Mouse (Mus musculus): ENCODE data around the gene Tcn2. TPM values are rescaled to one million over a fixed set of nuclear protein-coding genes. Genes with fewer than 3 reads are reported as not detected.

Gene Tcn2
- polyA plus RNA-seq, 1 experiment from 2014 or later, result 21.2 TPM

- ATAC-seq (ENCODE audit: low FRiP score, low TSS enrichment) (no peak), DNase-seq (no peak)
- H3K9ac ChIP-seq (replicated peaks; ENCODE audit: low read length), result peak overlapping the region; percentile 57
- no peaks in the 10 kb centered on the region for H3K9me3 ChIP-seq (ENCODE audit: control insufficient read depth, low read length)
- 7% methylated on average over 10 of the region's 10 CpGs for WGBS
- no peaks in the 10 kb centered on the region for H3K27me3 ChIP-seq (ENCODE audit: control insufficient read depth, insufficient read depth, low read length)
- peak overlapping the region; percentile 80 for H3K4me2 ChIP-seq (ENCODE audit: low read length)
- H3K4me3 ChIP-seq (replicated peaks; ENCODE audit: low read depth, low read length), result peak overlapping the region; percentile 46
- no peaks in the 10 kb centered on the region for H3K4me1 ChIP-seq (ENCODE audit: control insufficient read depth, insufficient read depth, low read length)
- peaks cover 18% of the 10 kb centered on the region for H3K36me3 ChIP-seq (ENCODE audit: control insufficient read depth, insufficient read depth, low read length)
- peak overlapping the region; percentile 85 for H3K27ac ChIP-seq (replicated peaks; ENCODE audit: low read depth, low read length)
Measured at GRCm38 (mm10) chr11:3895458-3895857, 36.5 kb downstream of the Tcn2 start.

GRCm38 (mm10) chr11:3894406-3895281, 37.3 kb downstream of the Tcn2 start, which contains the start of the genes 4921536K21Rik and Dusp18:
4921536K21Rik (minus strand) TSS chr11:3895098.
Dusp18 (plus strand) TSS chr11:3895240.
- H3K4me2 ChIP-seq (ENCODE audit: low read length), result peak within 1 kb of the TSS; percentile 80
- H3K27ac ChIP-seq (replicated peaks; ENCODE audit: low read depth, low read length), result peak within 1 kb of the TSS; percentile 85
- peak within 1 kb of the TSS; percentile 46 for H3K4me3 ChIP-seq (replicated peaks; ENCODE audit: low read depth, low read length)
- H3K27me3 ChIP-seq (ENCODE audit: control insufficient read depth, insufficient read depth, low read length), result no peaks in the 10 kb centered on the region
- peaks cover 18% of the 10 kb centered on the region for H3K36me3 ChIP-seq (ENCODE audit: control insufficient read depth, insufficient read depth, low read length)
- H3K9ac ChIP-seq (replicated peaks; ENCODE audit: low read length), result peak within 1 kb of the TSS; percentile 57
- no peaks in the 10 kb centered on the region for H3K9me3 ChIP-seq (ENCODE audit: control insufficient read depth, low read length)
- ATAC-seq (ENCODE audit: low FRiP score, low TSS enrichment) (peak; percentile 99), DNase-seq (peak; percentile 96)
- no peaks in the 10 kb centered on the region for H3K4me1 ChIP-seq (ENCODE audit: control insufficient read depth, insufficient read depth, low read length)
- WGBS, result 2% methylated on average over 46 of the region's 46 CpGs

GRCm38 (mm10) chr11:3893970-3894369, 38.0 kb downstream of the Tcn2 start:
- H3K4me1 ChIP-seq (ENCODE audit: control insufficient read depth, insufficient read depth, low read length), result no peaks in the 10 kb centered on the region
- no peak for DNase-seq
- peak overlapping the region; percentile 46; the same call in 1 of the 2 replicates for H3K4me3 ChIP-seq (replicated peaks; ENCODE audit: low read depth, low read length)
- 0 out of 2 replicates have a peak overlapping the region, but pooled peaks have one; percentile 85 for H3K27ac ChIP-seq (replicated peaks; ENCODE audit: low read depth, low read length)
- 82% methylated on average over 6 of the region's 6 CpGs for WGBS
- no peak for ATAC-seq (ENCODE audit: low FRiP score, low TSS enrichment)
- H3K27me3 ChIP-seq (ENCODE audit: control insufficient read depth, insufficient read depth, low read length), result no peaks in the 10 kb centered on the region
- no peaks in the 10 kb centered on the region for H3K9me3 ChIP-seq (ENCODE audit: control insufficient read depth, low read length)
- peak overlapping the region; percentile 80 for H3K4me2 ChIP-seq (ENCODE audit: low read length)
- peaks cover 14% of the 10 kb centered on the region for H3K36me3 ChIP-seq (ENCODE audit: control insufficient read depth, insufficient read depth, low read length)
- no peak overlapping the region for H3K9ac ChIP-seq (replicated peaks; ENCODE audit: low read length)

GRCm38 (mm10) chr11:3887331-3887730, 44.6 kb downstream of the Tcn2 start:
- Histone ChIP-seq H3K4me2 (ENCODE audit: low read length) (no peak overlapping the region), H3K27me3 (ENCODE audit: control insufficient read depth, insufficient read depth, low read length) (no peaks in the 10 kb centered on the region), H3K4me3 (replicated peaks; ENCODE audit: low read depth, low read length) (no peak overlapping the region), H3K9ac (replicated peaks; ENCODE audit: low read length) (no peak overlapping the region), H3K36me3 (ENCODE audit: control insufficient read depth, insufficient read depth, low read length) (no peaks in the 10 kb centered on the region), H3K4me1 (ENCODE audit: control insufficient read depth, insufficient read depth, low read length) (no peaks in the 10 kb centered on the region), H3K9me3 (ENCODE audit: control insufficient read depth, low read length) (no peaks in the 10 kb centered on the region), H3K27ac (replicated peaks; ENCODE audit: low read depth, low read length) (no peak overlapping the region)
- 82% methylated on average over 5 of the region's 5 CpGs for WGBS
- DNase-seq (no peak), ATAC-seq (ENCODE audit: low FRiP score, low TSS enrichment) (no peak)

GRCm38 (mm10) chr11:3883711-3884110, 48.2 kb downstream of the Tcn2 start:
- Histone ChIP-seq H3K9ac (replicated peaks; ENCODE audit: low read length) (no peak overlapping the region), H3K36me3 (ENCODE audit: control insufficient read depth, insufficient read depth, low read length) (no peaks in the 10 kb centered on the region), H3K4me2 (ENCODE audit: low read length) (no peak overlapping the region), H3K27ac (replicated peaks; ENCODE audit: low read depth, low read length) (no peak overlapping the region), H3K4me3 (replicated peaks; ENCODE audit: low read depth, low read length) (no peak overlapping the region), H3K4me1 (ENCODE audit: control insufficient read depth, insufficient read depth, low read length) (no peaks in the 10 kb centered on the region), H3K9me3 (ENCODE audit: control insufficient read depth, low read length) (no peaks in the 10 kb centered on the region), H3K27me3 (ENCODE audit: control insufficient read depth, insufficient read depth, low read length) (no peaks in the 10 kb centered on the region)
- DNase-seq (no peak), ATAC-seq (ENCODE audit: low FRiP score, low TSS enrichment) (no peak)
- 82% methylated on average over 3 of the region's 3 CpGs for WGBS

GRCm38 (mm10) chr11:3879836-3880235, 52.1 kb downstream of the Tcn2 start:
- no peak overlapping the region for H3K27ac ChIP-seq (replicated peaks; ENCODE audit: low read depth, low read length)
- WGBS, result 34% methylated on average over 2 of the region's 2 CpGs
- DNase-seq (peak; percentile 86), ATAC-seq (ENCODE audit: low FRiP score, low TSS enrichment) (no peak)
- H3K4me1 ChIP-seq (ENCODE audit: control insufficient read depth, insufficient read depth, low read length), result no peaks in the 10 kb centered on the region
- H3K36me3 ChIP-seq (ENCODE audit: control insufficient read depth, insufficient read depth, low read length), result no peaks in the 10 kb centered on the region
- H3K27me3 ChIP-seq (ENCODE audit: control insufficient read depth, insufficient read depth, low read length), result no peaks in the 10 kb centered on the region
- H3K9ac ChIP-seq (replicated peaks; ENCODE audit: low read length), result no peak overlapping the region
- H3K4me2 ChIP-seq (ENCODE audit: low read length), result no peak overlapping the region
- H3K9me3 ChIP-seq (ENCODE audit: control insufficient read depth, low read length), result no peaks in the 10 kb centered on the region
- H3K4me3 ChIP-seq (replicated peaks; ENCODE audit: low read depth, low read length), result no peak overlapping the region

- no peak for ATAC-seq (ENCODE audit: low FRiP score, low TSS enrichment)
- Histone ChIP-seq H3K4me3 (replicated peaks; ENCODE audit: low read depth, low read length) (no peak overlapping the region), H3K9me3 (ENCODE audit: control insufficient read depth, low read length) (no peaks in the 10 kb centered on the region), H3K4me2 (ENCODE audit: low read length) (no peak overlapping the region), H3K27me3 (ENCODE audit: control insufficient read depth, insufficient read depth, low read length) (no peaks in the 10 kb centered on the region), H3K36me3 (ENCODE audit: control insufficient read depth, insufficient read depth, low read length) (no peaks in the 10 kb centered on the region), H3K4me1 (ENCODE audit: control insufficient read depth, insufficient read depth, low read length) (no peaks in the 10 kb centered on the region), H3K27ac (replicated peaks; ENCODE audit: low read depth, low read length) (no peak overlapping the region), H3K9ac (replicated peaks; ENCODE audit: low read length) (no peak overlapping the region)
- DNase-seq, result no peak
- WGBS, result 77% methylated on average over 7 of the region's 7 CpGs
Measured at GRCm38 (mm10) chr11:3878660-3879059, 53.3 kb downstream of the Tcn2 start.

GRCm38 (mm10) chr11:3876419-3876818, 55.5 kb downstream of the Tcn2 start:
- Histone ChIP-seq H3K27ac (replicated peaks; ENCODE audit: low read depth, low read length) (no peak overlapping the region), H3K4me1 (ENCODE audit: control insufficient read depth, insufficient read depth, low read length) (no peaks in the 10 kb centered on the region), H3K4me2 (ENCODE audit: low read length) (no peak overlapping the region), H3K4me3 (replicated peaks; ENCODE audit: low read depth, low read length) (no peak overlapping the region), H3K9ac (replicated peaks; ENCODE audit: low read length) (no peak overlapping the region), H3K9me3 (ENCODE audit: control insufficient read depth, low read length) (no peaks in the 10 kb centered on the region), H3K36me3 (ENCODE audit: control insufficient read depth, insufficient read depth, low read length) (no peaks in the 10 kb centered on the region), H3K27me3 (ENCODE audit: control insufficient read depth, insufficient read depth, low read length) (no peaks in the 10 kb centered on the region)
- DNase-seq (no peak), ATAC-seq (ENCODE audit: low FRiP score, low TSS enrichment) (no peak)
- 81% methylated on average over 6 of the region's 6 CpGs for WGBS

Data from midbrain, embryonic 14.5 days (tissue).